Mouse (Mus musculus) left cerebral cortex, adult 9 months (tissue): ENCODE data around the gene Ankrd40.

Experiments used
- DNase-seq, 2 experiments: peaks; one replicate each; pipeline ENCODE4 v3.0.0; 2022; ENCODE audit warnings: low spot score in 2 of 2

The Ankrd40 gene

GRCm38 (mm10) chr11:94351094-94351493, 23.3 kb downstream of the Ankrd40 start:
- DNase-seq, result no peak

- no peak for DNase-seq
Measured at GRCm38 (mm10) chr11:94355521-94356217, 27.9 kb downstream of the Ankrd40 start.

DNA sequence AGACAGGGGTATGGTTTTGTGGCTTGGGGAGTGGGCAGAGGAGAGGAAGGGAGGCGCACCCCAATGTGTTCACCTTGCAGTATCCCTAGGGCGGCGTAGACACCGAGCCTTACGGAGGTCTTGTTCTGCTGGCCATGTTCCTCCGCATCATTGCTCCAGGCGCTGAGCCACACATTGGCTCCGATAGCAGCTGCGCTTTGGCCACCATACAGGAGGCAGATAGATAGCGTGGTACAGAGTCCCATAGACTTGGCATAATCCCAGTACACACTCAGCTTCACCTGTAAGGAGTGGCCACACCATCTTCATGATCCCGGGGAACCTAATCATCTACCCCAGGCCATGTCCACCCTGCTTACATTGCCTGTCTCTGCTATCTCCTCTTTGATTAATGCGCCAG, 31.4 kb downstream of the Ankrd40 start:
- no peak for DNase-seq

GRCm38 (mm10) chr11:94361166-94361870, 33.5 kb downstream of the Ankrd40 start:
- DNase-seq, result no peak

DNA sequence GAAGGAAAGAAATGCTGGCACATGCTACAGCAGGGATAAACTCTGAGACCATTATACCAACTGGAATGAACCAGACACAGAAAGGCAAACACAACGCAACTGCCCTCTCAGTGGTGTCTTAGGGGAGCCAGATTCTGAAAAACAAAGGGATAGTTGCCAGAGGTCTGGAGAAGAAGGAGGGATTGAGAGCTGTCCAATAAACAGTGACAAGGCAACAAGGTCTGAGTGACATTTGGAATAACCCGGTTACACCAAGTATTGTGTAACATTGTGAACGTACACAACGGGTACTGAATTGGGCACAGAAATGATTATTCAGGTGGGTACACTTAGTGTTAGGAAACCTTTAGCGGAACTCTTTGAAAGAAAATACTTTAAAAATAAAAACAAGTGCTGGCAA, 34.3 kb downstream of the Ankrd40 start:
- DNase-seq, result no peak

DNA sequence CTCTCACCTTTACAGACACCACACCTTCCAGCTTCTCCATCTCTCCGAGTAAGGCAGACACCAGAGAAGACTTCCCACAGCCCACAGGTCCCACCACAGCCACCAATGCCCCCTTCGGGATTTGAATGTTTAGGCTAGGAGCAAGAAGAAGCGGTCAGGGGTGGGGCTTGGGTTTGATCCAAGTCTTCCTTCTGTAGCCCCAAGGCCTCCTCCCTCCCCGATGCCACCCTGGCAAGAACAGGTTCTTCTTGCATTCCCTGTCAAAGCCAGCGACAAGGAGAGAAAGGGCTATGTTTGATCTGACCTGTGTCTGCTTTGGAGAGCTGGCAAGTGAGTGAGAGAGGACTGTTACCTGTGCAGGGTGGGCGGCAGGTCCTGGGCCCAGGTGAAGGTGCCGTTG, 35.9 kb downstream of the Ankrd40 start:
- no peak for DNase-seq

DNA sequence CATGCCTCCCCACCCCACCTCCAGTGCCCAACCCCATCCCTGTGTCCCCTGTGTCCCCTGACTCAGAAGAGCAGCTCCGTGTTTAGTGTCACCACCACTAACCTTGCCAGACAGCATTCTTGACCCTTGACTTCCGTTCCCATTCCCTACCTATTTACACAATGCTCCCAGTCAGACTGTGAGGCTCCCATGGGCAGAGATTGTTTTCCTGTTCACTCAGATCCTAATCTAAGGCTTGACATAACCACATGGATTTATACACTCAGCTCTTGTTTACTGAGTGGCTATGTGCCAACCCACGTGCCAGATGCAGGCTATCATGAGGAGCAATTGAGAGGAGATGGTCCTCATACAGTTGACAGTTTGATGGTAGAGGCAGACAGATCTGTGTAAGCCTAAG, 37.5 kb downstream of the Ankrd40 start:
- DNase-seq, result no peak

- DNase-seq, result no peak
Measured at GRCm38 (mm10) chr11:94369981-94370380, 42.2 kb downstream of the Ankrd40 start.

DNA sequence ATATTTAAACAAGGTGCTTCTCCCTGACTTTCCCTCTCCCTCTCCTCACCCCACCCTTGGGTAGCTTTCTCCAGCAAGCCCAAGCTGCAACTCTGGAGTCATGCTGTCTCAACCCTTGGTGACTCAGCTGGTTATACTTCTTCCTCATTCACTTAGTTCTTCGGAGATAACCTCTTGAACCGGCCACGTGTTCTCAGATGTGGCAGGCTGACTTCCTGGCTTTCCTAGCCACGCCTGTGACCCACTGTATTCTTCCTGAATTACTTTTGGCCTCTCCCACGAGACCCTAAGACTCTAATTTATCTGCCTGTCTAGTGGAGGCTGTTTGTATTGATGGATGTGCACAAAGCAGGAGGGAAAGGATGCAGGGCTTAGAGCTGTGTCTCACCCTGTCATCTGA, 43.0 kb downstream of the Ankrd40 start:
- no peak for DNase-seq

- no peak for DNase-seq
Measured at GRCm38 (mm10) chr11:94374276-94374948, 46.6 kb downstream of the Ankrd40 start.

GRCm38 (mm10) chr11:94379061-94379460, 51.3 kb downstream of the Ankrd40 start:
- no peak for DNase-seq

DNA sequence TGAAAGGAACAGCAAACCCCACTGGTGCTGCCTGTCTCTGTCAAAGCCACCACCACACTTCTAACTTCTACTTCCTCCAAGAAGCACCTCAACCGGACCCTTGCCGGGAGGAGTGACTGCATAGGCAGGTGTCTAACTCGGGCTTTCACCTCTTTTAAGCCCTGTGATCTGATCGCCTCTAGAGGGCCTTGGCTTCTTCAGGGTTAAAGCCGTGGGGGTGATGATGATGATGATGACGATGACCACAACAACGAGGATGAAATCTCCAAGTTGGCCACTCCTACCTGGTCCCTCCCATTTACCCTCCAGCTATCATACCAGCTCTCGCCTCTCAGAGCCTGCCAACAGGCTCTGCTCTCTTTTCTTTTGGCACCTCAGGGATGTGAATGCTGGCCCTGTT, 51.9 kb downstream of the Ankrd40 start:
- no peak for DNase-seq

DNA sequence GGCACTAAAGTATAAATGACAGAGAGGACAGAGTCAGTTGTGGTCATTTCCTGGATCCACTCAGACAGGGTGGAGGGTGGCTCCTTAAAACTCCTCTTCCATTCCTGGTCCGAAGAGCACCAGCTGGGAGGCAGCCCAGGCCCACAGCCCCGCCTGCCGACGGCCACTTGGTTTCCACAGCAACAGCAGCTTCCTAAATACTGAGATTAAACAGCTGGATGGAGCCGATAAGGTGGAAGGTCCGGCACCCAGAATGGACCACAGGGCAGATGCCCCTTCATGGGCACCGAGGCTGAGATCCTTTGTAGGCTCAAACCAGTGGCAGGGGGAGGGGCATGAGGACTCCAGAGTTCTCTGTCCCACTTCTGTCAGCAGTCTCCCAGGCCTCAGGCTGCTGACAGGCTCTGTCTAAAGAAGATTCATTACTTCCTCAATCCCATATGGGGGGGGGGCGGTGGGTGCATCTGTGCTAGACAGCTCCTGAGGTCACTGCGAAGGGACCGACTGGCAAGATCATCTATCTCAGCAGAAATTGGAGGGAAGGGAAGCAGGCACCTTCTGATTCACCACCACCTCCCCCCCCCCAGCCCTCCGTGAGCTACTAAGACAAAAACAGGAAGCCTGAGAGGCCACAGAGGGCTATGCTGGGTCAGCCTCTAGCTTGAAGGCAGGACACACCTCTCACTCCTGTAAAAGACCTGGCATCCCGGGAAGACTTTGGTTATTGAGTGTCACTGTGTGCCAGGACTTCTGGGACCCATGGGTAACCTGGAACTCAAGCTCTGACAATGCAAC, 58.4 kb downstream of the Ankrd40 start:
- no peak for DNase-seq

- DNase-seq, result no peak
Measured at GRCm38 (mm10) chr11:94387756-94388155, 60.0 kb downstream of the Ankrd40 start.

DNA sequence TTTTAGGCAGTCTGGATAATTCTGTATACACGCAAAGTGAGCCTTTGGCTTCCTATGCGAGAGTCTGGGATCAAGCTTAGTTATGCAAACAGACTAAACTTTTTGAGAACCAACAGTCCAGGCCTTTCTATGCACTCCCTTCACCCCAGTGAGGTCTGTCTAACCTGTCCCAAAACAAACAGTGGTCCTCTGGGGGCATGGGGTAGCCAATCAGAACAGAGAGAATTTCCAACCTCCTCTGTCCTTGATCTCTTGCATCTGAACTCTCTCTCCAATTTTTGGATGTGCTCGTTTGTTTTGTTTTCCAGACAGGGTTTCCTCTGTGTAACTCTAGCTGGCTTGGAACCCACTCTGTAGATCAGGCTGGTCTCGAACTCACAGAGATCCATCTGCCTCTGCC, 61.2 kb downstream of the Ankrd40 start:
- no peak for DNase-seq

- DNase-seq, result no peak
Measured at GRCm38 (mm10) chr11:94389724-94390396, 62.1 kb downstream of the Ankrd40 start.

DNA sequence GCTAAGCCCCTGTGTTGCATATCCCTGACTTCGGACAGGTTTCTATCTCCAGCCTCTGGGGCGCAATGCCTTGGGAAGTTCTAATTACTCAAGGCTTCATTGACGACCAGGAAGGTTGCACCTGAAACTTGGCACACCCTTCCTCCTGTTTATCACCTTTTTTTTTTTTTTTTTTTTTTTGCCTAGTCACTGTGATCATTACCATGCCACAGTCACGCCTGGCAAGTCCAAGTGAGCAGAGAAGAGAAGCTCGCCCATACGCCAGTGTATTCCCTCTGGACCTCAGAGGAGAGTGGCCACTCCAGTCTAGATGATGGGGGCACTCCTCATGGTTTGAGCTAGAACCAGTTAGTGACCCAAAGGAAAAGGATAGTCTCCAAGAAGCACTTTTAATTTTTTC, 63.0 kb downstream of the Ankrd40 start:
- DNase-seq, result no peak
